Mouse (Mus musculus): ENCODE results near the gene Baat. TPM values are rescaled to one million over a fixed set of nuclear protein-coding genes. Genes with fewer than 3 reads are reported as not detected.

Gene Baat
- polyA plus RNA-seq, 1 experiment from 2014 or later, result not detected

Other genes starting within 250 kb of the Baat start
- not detected in 2 replicates for gene Acnat2, start 98.4 kb downstream of the Baat start, polyA plus RNA-seq (2014; fragmentation: Nextera tagmentation; extraction: Ambion mirVana)
- gene Acnat1, start 32.6 kb downstream of the Baat start, polyA plus RNA-seq (2014; fragmentation: Nextera tagmentation; extraction: Ambion mirVana), result 0.13 TPM in 1 of 2 replicates, not detected in the other
- 75.4 and 78.6 TPM in 2 replicates for gene Mrpl50, start 14.5 kb upstream of the Baat start, polyA plus RNA-seq (2014; fragmentation: Nextera tagmentation; extraction: Ambion mirVana)
- 8.8 and 9.7 TPM in 2 replicates for gene Zfp189, start 14.6 kb upstream of the Baat start, polyA plus RNA-seq (2014; fragmentation: Nextera tagmentation; extraction: Ambion mirVana)
- 0.09 and 0.14 TPM in 2 replicates for gene Aldob, start 43.0 kb upstream of the Baat start, polyA plus RNA-seq (2014; fragmentation: Nextera tagmentation; extraction: Ambion mirVana)
- gene Tmem246, start 91.3 kb upstream of the Baat start, polyA plus RNA-seq (2014; fragmentation: Nextera tagmentation; extraction: Ambion mirVana), result 34.0 and 39.2 TPM in 2 replicates
- gene Rnf20, start 125.4 kb upstream of the Baat start, polyA plus RNA-seq (2014; fragmentation: Nextera tagmentation; extraction: Ambion mirVana), result 54.8 and 55.3 TPM in 2 replicates
- gene Ppp3r2, start 175.5 kb upstream of the Baat start, polyA plus RNA-seq (2014; fragmentation: Nextera tagmentation; extraction: Ambion mirVana), result 0.07 and 0.13 TPM in 2 replicates

Measured in embryonic facial prominence, embryonic 14.5 days (tissue).